Mouse (Mus musculus) bone marrow macrophage, adult 2 months (primary cell): ENCODE results near the gene Gprc5a.

Source experiments
- CTCF ChIP-seq: IDR thresholded peaks from 2 replicates; pipeline ENCODE4 v1.5.1; 2012; ENCODE audit warnings: low read depth, mild to moderate bottlenecking, low read length, moderate library complexity
- POLR2A ChIP-seq: IDR thresholded peaks from 2 replicates; pipeline ENCODE4 v1.6.1; 2012; ENCODE audit warnings: mild to moderate bottlenecking, low read depth, low read length, borderline replicate concordance

GRCm38 (mm10) chr6:135076202-135076601, 10.8 kb downstream of the Gprc5a start:
- TF ChIP-seq CTCF (no peak), POLR2A (no peak)
